Mouse (Mus musculus) stomach, embryonic 14.5 days (tissue): ENCODE measurements around the gene Ovol2. TPM values are rescaled to one million over a fixed set of nuclear protein-coding genes. Genes with fewer than 3 reads are reported as not detected.

Experiments used
- ATAC-seq: fragments of 200-750 bp; cut with Nextera tagmentation; 2 replicates; pipeline ENCODE4 v1.8.0; 2017; ENCODE audit warnings: low read depth, moderate TSS enrichment; ENCODE audit not compliant: insufficient number of reproducible peaks, insufficient read depth, low FRiP score
- H3K27ac ChIP-seq: fragments of 300-500 bp; sonication (generic); 2 replicates; pipeline ENCODE4 v1.5.1; 2014; ENCODE audit warnings: mild to moderate bottlenecking, low read length, moderate library complexity, mixed read lengths
- H3K27me3 ChIP-seq: fragments of 300-500 bp; sonication (generic); 2 replicates; pipeline ENCODE4 v1.6.1; 2014; ENCODE audit warnings: low read length, control low read depth, mixed read lengths; ENCODE audit not compliant: control insufficient read depth, insufficient read depth
- H3K36me3 ChIP-seq: fragments of 300-500 bp; sonication (generic); 2 replicates; pipeline ENCODE4 v1.6.1; 2014; ENCODE audit warnings: mild to moderate bottlenecking, control low read depth, low read length, moderate library complexity, mixed read lengths; ENCODE audit not compliant: control insufficient read depth, insufficient read depth
- H3K4me1 ChIP-seq: fragments of 300-500 bp; sonication (generic); 2 replicates; pipeline ENCODE4 v1.6.1; 2014; ENCODE audit warnings: low read length, control low read depth, mixed read lengths; ENCODE audit not compliant: control insufficient read depth, insufficient read depth
- H3K4me2 ChIP-seq: fragments of 300-500 bp; sonication (generic); replicated peaks from 2 replicates; pipeline ENCODE4 v1.6.1; 2014; ENCODE audit warnings: low read depth, low read length, control low read depth
- H3K4me3 ChIP-seq: fragments of 300-500 bp; sonication (generic); 2 replicates; pipeline ENCODE4 v1.5.1; 2014; ENCODE audit warnings: low read depth, low read length, control low read depth
- H3K9ac ChIP-seq: fragments of 300-500 bp; sonication (generic); replicated peaks from 2 replicates; pipeline ENCODE4 v1.6.1; 2014; ENCODE audit warnings: low read depth, mild to moderate bottlenecking, control low read depth, low read length, moderate library complexity, mixed read lengths
- H3K9me3 ChIP-seq: fragments of 300-500 bp; sonication (generic); 2 replicates; pipeline ENCODE4 v1.6.1; 2016; ENCODE audit warnings: low read depth, low read length, control low read depth; ENCODE audit not compliant: control insufficient read depth
- WGBS: fragments of 180-500 bp; shearing (Covaris S2); extraction: QIAGEN DNeasy Blood & Tissue Kit; methylation state at CpG from one replicate; pipeline ENCODE4 v1.1.7; 2014; 5-methylcytosine and 5-hydroxymethylcytosine counted together
- polyA plus RNA-seq: library from polyadenylated mRNA; unstranded; fragments of >200 nt; fragmentation: Nextera tagmentation; extraction: Ambion mirVana; gene quantifications from 2 replicates; pipeline ENCODE4 v1.2.1, GENCODE M21; 2014

Ovol2 gene
- 3.7 and 4.0 TPM in 2 replicates for polyA plus RNA-seq

DNA sequence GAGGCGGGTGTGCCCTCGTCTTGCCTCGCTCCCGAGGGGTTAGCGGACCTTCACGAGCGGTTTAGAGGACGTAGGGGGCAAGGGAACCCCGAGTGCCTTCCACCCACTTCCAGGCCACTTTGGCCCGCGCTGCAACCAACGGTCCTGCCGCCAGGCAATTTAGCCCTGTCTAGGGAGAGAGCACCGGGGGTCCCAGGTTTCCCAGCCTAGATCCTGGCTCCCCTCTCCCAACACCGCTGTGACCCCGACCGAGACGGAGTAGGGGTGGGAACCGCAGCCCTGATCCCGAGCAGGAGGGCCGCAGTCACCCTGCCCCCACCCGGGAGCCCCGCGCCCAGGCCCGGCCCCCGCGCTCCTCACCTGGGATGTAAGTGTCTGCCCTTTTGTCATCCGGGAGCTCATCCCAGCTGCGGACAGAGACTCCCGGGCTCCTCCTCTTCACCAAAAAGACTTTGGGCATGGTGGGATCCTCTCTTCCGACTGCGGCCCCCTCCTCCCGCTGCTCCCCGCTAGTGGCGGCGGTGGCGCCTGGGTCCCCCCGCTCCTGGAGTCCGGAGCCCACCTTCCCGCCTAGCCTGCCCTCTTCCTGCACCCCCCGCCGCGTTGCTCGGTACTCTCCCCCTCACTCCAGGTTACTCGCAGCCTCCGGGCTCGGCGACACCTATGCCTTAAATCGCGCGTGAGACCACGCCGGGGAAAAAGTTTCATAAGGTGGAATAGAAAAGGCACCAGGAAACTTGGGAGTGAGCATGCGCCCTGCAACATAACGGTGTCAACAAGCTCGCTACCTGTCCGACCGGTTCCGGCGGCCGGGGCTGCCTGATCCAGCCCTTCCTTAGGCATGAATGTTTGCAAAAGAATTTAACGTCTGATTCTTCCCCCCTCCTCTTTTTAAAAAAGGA lies at the start of gene Ovol2:
Gene Ovol2, minus strand, starts transcription at position 746 of the 902 bp plus-strand sequence.
- Histone ChIP-seq H3K27me3 (peaks cover 28% of the 10 kb centered on the region), H3K27ac (peak within 1 kb of the TSS; percentile 34), H3K9ac (peak within 1 kb of the TSS; percentile 38; the same call in 1 of the 2 replicates), H3K36me3 (no peaks in the 10 kb centered on the region), H3K4me3 (peak within 1 kb of the TSS; percentile 50), H3K9me3 (no peaks in the 10 kb centered on the region), H3K4me2 (peak within 1 kb of the TSS; percentile 93), H3K4me1 (peaks cover 15% of the 10 kb centered on the region; the same call in 1 of the 2 replicates)
- WGBS, result under 1% methylated on average over 57 of the region's 62 CpGs
- peak; percentile 64; the same call in 1 of the 2 replicates for ATAC-seq

DNA sequence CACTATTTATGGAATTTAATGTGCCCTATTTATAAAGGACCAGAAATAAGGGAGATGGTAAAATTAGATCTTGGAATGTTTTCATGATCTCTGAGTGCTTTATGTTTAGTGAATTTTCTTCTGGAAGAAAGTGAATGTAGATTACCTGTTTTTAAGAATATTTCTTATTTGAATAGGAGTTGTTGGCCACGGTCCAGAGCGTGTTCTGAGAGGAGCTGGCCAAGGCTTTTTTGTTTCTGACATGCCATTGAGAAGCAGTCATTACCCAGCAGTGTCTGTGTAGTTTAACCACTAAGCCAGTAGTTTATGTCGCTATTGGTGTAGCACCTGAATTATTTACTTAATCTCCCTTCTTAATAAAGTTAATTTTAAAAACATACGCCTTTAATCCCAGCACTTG lies 49.8 kb upstream of the Ovol2 start:
- peaks cover 62% of the 10 kb centered on the region for H3K36me3 ChIP-seq
- no peaks in the 10 kb centered on the region for H3K9me3 ChIP-seq
- no peaks in the 10 kb centered on the region for H3K27me3 ChIP-seq
- ATAC-seq, result no peak
- WGBS, result 92% methylated on average over 4 of the region's 4 CpGs
- no peaks in the 10 kb centered on the region for H3K4me1 ChIP-seq
- H3K9ac ChIP-seq, result no peak overlapping the region
- H3K4me3 ChIP-seq, result no peak overlapping the region
- no peak overlapping the region for H3K27ac ChIP-seq
- H3K4me2 ChIP-seq, result no peak overlapping the region

DNA sequence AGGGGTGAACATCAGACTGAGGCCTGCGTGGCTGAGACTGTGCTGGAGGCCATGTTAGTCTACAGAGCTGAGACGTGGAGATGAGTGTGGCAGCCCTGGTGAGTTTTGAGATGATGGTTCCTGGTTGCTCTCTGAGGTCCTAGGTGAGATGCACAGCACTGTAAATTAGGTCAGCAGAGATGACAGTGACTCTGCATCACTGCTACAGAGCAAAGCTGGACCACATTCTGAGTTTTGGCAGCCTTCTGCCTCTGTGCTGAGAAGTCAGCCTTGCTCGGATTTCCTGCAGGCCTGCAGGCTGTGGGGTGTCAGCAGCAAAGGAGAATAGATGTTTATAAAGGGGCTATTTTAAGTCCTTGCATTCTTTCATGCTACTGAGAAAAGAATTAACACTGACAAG lies 49.3 kb upstream of the Ovol2 start:
- no peak for ATAC-seq
- 75% methylated on average over 3 of the region's 3 CpGs for WGBS
- Histone ChIP-seq H3K36me3 (peaks cover 64% of the 10 kb centered on the region), H3K4me2 (no peak overlapping the region), H3K9ac (no peak overlapping the region), H3K4me1 (no peaks in the 10 kb centered on the region), H3K9me3 (no peaks in the 10 kb centered on the region), H3K27me3 (no peaks in the 10 kb centered on the region), H3K27ac (no peak overlapping the region), H3K4me3 (no peak overlapping the region)

DNA sequence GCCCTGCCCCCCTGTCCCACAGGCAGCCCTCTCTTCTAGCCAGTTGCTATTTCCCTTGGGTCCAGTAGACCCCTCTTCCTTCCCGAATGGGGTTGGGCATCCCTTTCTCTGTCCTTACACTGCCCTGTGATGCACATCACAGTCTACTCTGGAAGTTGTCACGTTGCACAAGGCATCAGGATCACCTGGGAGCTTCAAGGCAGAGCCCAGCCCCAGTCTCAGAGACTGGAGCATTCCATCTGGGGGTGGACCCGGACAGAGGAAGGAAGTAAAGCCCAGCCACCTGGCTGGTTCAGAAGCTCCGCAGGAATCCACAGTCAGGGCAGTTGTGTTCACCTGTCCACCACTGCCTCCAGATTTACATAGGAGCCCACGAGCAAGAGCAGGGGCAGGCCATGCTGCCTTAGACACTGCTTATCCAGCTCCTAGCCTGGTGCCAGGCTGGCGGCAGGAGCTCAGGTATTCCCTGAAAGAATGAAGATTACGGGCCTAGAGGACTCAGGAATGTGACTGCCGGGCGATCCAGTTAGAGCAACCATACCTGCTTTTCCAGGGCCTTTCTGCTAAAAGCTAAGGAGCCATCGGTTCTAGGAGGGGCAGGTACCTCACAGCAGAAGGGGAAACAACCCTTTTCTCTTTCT lies 43.2 kb upstream of the Ovol2 start:
- Histone ChIP-seq H3K4me2 (no peak overlapping the region), H3K36me3 (peaks cover 51% of the 10 kb centered on the region), H3K4me3 (no peak overlapping the region), H3K4me1 (peaks cover 3% of the 10 kb centered on the region; the same call in 1 of the 2 replicates), H3K9me3 (no peaks in the 10 kb centered on the region), H3K27ac (no peak overlapping the region), H3K9ac (no peak overlapping the region), H3K27me3 (no peaks in the 10 kb centered on the region)
- 78% methylated on average over 10 of the region's 10 CpGs for WGBS
- no peak for ATAC-seq

DNA sequence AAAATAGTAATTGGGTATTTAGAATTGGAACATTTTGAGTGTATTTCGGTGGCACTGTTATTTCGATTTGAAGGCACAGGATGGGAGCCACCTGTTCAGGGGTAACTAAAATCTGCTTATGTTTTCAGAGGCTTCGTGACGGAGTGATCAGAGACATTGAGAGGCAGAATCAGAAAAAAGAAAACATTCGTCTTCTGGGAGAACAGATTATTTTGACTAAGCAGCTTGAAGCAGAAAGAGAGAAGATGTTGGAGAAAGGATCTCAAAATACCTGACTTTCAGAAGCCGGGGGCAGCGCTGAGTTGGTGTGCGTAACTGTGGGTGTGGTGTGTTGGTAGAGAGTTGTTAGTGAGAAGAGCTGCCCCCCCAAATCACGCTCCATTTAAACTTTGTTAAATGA lies 41.1 kb upstream of the Ovol2 start:
- peaks cover 41% of the 10 kb centered on the region for H3K36me3 ChIP-seq
- no peak overlapping the region for H3K4me3 ChIP-seq
- no peaks in the 10 kb centered on the region for H3K9me3 ChIP-seq
- 82% methylated on average over 9 of the region's 9 CpGs for WGBS
- no peak for ATAC-seq
- H3K27me3 ChIP-seq, result no peaks in the 10 kb centered on the region
- H3K9ac ChIP-seq, result no peak overlapping the region
- H3K4me2 ChIP-seq, result no peak overlapping the region
- no peak overlapping the region for H3K27ac ChIP-seq
- peaks cover 7% of the 10 kb centered on the region; the same call in 1 of the 2 replicates for H3K4me1 ChIP-seq

DNA sequence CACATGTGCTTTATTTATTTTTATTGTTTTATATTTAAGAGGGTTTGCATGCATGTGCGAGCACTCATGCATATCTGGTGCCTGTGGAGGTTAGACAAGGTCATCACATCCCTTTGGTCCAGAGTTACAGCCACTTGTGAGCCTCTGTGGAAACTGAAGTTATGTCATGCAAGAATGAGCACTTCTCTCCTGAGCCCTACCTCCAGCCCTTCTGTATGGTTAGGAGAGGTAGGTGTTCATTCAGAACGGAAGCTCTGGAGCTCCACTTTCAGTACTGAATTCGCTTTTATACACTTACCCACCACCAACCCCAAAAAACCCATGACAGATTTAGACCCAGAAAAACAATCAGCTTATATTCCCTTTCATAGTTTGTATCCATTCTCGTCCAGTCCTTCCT lies 39.6 kb upstream of the Ovol2 start:
- H3K36me3 ChIP-seq, result peaks cover 28% of the 10 kb centered on the region
- H3K4me2 ChIP-seq, result no peak overlapping the region
- no peak overlapping the region for H3K4me3 ChIP-seq
- H3K4me1 ChIP-seq, result peaks cover 7% of the 10 kb centered on the region; the same call in 1 of the 2 replicates
- ATAC-seq, result no peak
- H3K9me3 ChIP-seq, result no peaks in the 10 kb centered on the region
- H3K27ac ChIP-seq, result no peak overlapping the region
- no peaks in the 10 kb centered on the region for H3K27me3 ChIP-seq
- 93% methylated on average over 4 of the region's 4 CpGs for WGBS
- no peak overlapping the region for H3K9ac ChIP-seq

DNA sequence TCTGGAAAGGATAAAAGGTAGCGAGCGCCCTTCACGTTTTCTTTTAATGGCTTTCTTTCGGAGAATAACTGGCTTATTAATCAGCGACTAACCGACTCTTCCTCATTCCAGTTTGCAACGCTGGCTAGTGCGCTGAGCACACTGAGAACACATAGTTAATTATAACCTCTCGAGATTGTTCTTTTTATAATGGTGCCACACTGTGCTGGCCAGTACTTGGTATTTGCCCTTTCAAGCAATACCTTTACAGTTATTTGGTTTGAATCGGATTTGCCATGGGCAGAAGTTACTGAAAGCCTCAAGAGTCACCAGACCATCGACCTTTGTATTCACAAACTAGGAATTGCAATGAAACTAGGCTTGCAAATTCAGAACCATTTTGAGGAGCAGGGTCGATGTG lies 37.6 kb upstream of the Ovol2 start:
- no peak for ATAC-seq
- Histone ChIP-seq H3K4me3 (peak overlapping the region; percentile 59), H3K27ac (peak overlapping the region; percentile 89), H3K27me3 (no peaks in the 10 kb centered on the region), H3K36me3 (peaks cover 16% of the 10 kb centered on the region), H3K4me1 (peaks cover 7% of the 10 kb centered on the region; the same call in 1 of the 2 replicates), H3K9me3 (no peaks in the 10 kb centered on the region), H3K9ac (peak overlapping the region; percentile 59), H3K4me2 (peak overlapping the region; percentile 86)
- WGBS, result 1% methylated on average over 12 of the region's 12 CpGs

DNA sequence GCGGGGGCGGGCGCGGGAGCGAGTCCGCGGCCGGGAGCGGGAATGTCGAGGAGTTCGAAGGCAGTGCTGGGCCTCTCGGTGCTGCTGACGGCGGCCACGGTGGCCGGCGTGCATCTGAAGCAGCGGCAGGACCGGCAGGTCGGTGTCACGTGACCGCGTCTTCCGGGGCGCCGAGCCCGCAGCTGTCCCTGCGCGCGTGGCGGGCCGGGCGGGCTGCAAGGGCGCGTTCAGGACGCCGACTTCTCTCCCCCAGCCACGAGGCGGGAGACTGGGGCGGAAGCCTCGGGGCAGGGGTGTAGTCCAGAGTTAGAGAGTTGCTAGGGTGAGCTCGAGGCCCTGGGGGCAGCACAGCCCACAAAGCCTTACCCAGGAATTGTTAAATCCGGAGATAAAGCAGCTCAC lies 37.1 kb upstream of the Ovol2 start:
- WGBS, result under 1% methylated on average over 43 of the region's 43 CpGs
- peak overlapping the region; percentile 86 for H3K4me2 ChIP-seq
- H3K27me3 ChIP-seq, result no peaks in the 10 kb centered on the region
- peak overlapping the region; percentile 89 for H3K27ac ChIP-seq
- ATAC-seq, result peak; percentile 87
- H3K4me3 ChIP-seq, result peak overlapping the region; percentile 59
- H3K9me3 ChIP-seq, result no peaks in the 10 kb centered on the region
- H3K9ac ChIP-seq, result peak overlapping the region; percentile 59
- peaks cover 11% of the 10 kb centered on the region for H3K36me3 ChIP-seq
- H3K4me1 ChIP-seq, result peaks cover 7% of the 10 kb centered on the region; the same call in 1 of the 2 replicates
